20 mouse cellular contexts compared by ENCODE assay signal in the genomic region with DNA sequence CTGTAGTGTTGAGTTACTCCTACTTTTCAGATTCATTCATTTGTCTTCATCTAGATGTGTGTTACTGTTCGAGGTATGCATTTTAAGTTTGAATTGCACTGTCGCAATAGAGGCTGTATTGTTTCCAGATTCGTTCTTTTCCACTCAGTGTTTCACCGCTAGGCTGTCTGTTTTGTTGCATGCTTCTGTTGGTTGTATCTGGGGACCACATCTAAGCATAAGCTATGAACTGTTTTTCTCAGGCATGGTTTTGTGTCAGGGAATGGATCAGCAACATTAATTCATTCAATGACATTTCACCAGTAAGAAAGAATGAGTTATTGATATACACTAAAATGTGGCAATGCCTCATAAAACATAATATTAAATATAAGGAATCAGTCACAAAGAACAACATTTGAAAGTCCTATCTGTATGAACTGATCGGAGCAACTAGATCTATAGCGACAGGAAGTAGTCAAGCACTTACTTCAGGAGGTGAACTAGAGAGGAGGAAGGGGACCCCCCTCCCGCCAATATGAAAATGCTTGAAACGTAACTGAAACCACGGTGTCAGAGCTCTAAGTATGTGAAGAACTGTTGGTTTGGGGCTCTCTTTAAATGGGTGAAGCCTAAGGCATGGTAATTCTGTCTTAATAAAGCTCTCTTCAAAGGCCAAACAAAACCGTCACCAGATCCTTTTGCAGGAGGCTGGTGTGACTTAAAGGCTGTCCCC.
DNase-seq lines count a peak whose midpoint lies in the region; ATAC-seq lines count a peak whose summit lies in the region.
"Had no signal": no experiment of that assay in that cellular context is flagged by ENCODE, and none has a peak within 500 bp of the region (broad histone marks: within the 10 kb centered on the region; RNA-seq: fewer than 3 reads in every experiment).

No protein-coding gene starts in this region.

- peak; percentile 79 for DNase-seq in heart, adult 11 months
- DNase-seq in heart, postnatal 4 days = no peak
- DNase-seq in thymus, postnatal 14 days = peak; percentile 22
- no peak for DNase-seq in thymus, adult 18-20 months
- peak; percentile 6 for DNase-seq in splenic B cell, adult 2 months (ENCODE audit: low read depth, low spot score)
- no peak for DNase-seq in right cerebral cortex, postnatal 36 days (ENCODE audit: low spot score in 2 of 2)
- no peak for DNase-seq in urinary bladder, postnatal 4 days (ENCODE audit: low spot score in 2 of 2)
- DNase-seq: adrenal gland, adult 2 months; adrenal gland, postnatal 25 days; cerebellum, adult 18-20 months; cerebellum, adult 9-11 months; cerebellum, postnatal 36 days; forebrain, postnatal 0 days; gastrocnemius, postnatal 14 days had no signal

- ATAC-seq in activated CD4-positive, CD25-positive, alpha-beta regulatory T cell, adult 4 months = peak; percentile 97
- ATAC-seq: forebrain, embryonic 13.5 days; forebrain, postnatal 0 days; hindbrain, embryonic 16.5 days had no signal

- no peaks in the 10 kb centered on the region for H3K27me3 ChIP-seq in splenic B cell, adult 2 months (ENCODE audit: control insufficient read depth, insufficient read depth, low read length, poor library complexity, severe bottlenecking)
- H3K27me3 ChIP-seq: embryonic facial prominence, embryonic 13.5 days; forebrain, embryonic 13.5 days; heart, embryonic 12.5 days; hindbrain, embryonic 12.5 days had no signal

- no peaks in the 10 kb centered on the region for H3K36me3 ChIP-seq in splenic B cell, adult 2 months (ENCODE audit: control insufficient read depth, insufficient read depth, low read length, poor library complexity, severe bottlenecking)
- H3K36me3 ChIP-seq: embryonic facial prominence, embryonic 13.5 days; heart, embryonic 12.5 days; hindbrain, embryonic 12.5 days had no signal

Comparison
In these comparisons a context has a peak if more than half of its experiments do, and no peak if none do; other contexts are left out.
1. DNase-seq: peak in heart, adult 11 months (single experiment), thymus, postnatal 14 days (single experiment) and splenic B cell, adult 2 months (single experiment); none in heart, postnatal 4 days (single experiment), thymus, adult 18-20 months (0 of 2), right cerebral cortex, postnatal 36 days (0 of 2) and urinary bladder, postnatal 4 days (0 of 2).